Mouse (Mus musculus) forebrain, embryonic 16.5 days (tissue): ENCODE results near the gene 1700056E22Rik. TPM values are rescaled to one million over a fixed set of nuclear protein-coding genes. Genes with fewer than 3 reads are reported as not detected.
A peak's percentile ranks its signal among the peaks of the same experiment; 100 is the strongest.

Experiments
- ATAC-seq: fragments of 200-750 bp; cut with Nextera tagmentation; 2 replicates; pipeline ENCODE4 v1.8.0; 2017; ENCODE audit warnings: mild to moderate bottlenecking, moderate library complexity
- H3K27ac ChIP-seq: fragments of 300-500 bp; sonication (generic); 2 replicates; pipeline ENCODE4 v1.5.1; 2014; ENCODE audit warnings: low read length, control low read depth
- H3K27me3 ChIP-seq: fragments of 300-500 bp; sonication (generic); replicated peaks from 2 replicates; pipeline ENCODE4 v1.6.1; 2014; ENCODE audit warnings: low read length; ENCODE audit not compliant: control insufficient read depth, insufficient read depth
- H3K36me3 ChIP-seq: fragments of 300-500 bp; sonication (generic); 2 replicates; pipeline ENCODE4 v1.6.1; 2014; ENCODE audit not compliant: control insufficient read depth, insufficient read depth
- H3K4me1 ChIP-seq: fragments of 300-500 bp; sonication (generic); replicated peaks from 2 replicates; pipeline ENCODE4 v1.6.1; 2014; ENCODE audit warnings: low read length; ENCODE audit not compliant: control insufficient read depth, insufficient read depth
- H3K4me2 ChIP-seq: fragments of 300-500 bp; sonication (generic); 2 replicates; pipeline ENCODE4 v1.6.1; 2014; ENCODE audit warnings: mild to moderate bottlenecking, low read length, control low read depth
- H3K4me3 ChIP-seq: fragments of 300-500 bp; sonication (generic); replicated peaks from 2 replicates; pipeline ENCODE4 v1.5.1; 2014; ENCODE audit warnings: mild to moderate bottlenecking, low read length, control low read depth
- H3K9ac ChIP-seq: fragments of 300-500 bp; sonication (generic); replicated peaks from 2 replicates; pipeline ENCODE4 v1.6.1; 2014; ENCODE audit warnings: low read depth, low read length, control low read depth
- H3K9me3 ChIP-seq: fragments of 300-500 bp; sonication (generic); 2 replicates; pipeline ENCODE4 v1.6.1; 2016; ENCODE audit warnings: low read length; ENCODE audit not compliant: control insufficient read depth
- WGBS: fragments of 180-500 bp; shearing (Covaris S2); extraction: QIAGEN DNeasy Blood & Tissue Kit; methylation state at CpG from one replicate; pipeline ENCODE4 v1.1.7; 2014; 5-methylcytosine and 5-hydroxymethylcytosine counted together
- polyA plus RNA-seq: library from polyadenylated mRNA; unstranded; fragments of >200 nt; fragmentation: Nextera tagmentation; extraction: Ambion mirVana; gene quantifications from 2 replicates; pipeline ENCODE4 v1.2.1, GENCODE M21; 2015

1700056E22Rik gene
- polyA plus RNA-seq, 1 experiment from 2014 or later, result 0.73 TPM

- 55% methylated on average over 9 of the region's 9 CpGs for WGBS
- Histone ChIP-seq H3K4me1 (peaks cover 11% of the 10 kb centered on the region), H3K36me3 (no peaks in the 10 kb centered on the region), H3K9ac (no peak overlapping the region), H3K27me3 (no peaks in the 10 kb centered on the region), H3K27ac (no peak overlapping the region), H3K4me3 (no peak overlapping the region), H3K4me2 (no peak overlapping the region), H3K9me3 (no peaks in the 10 kb centered on the region)
- ATAC-seq, result 0 out of 2 replicates have a peak, but pooled peaks have one; percentile 40
These were observed 7.9 kb upstream of the 1700056E22Rik start for GRCm38 (mm10) chr1:184041778-184042573.

- WGBS, result 71% methylated on average over 1 of the region's 1 CpGs
These were observed 6.8 kb upstream of the 1700056E22Rik start for GRCm38 (mm10) chr1:184040906-184041305.

GRCm38 (mm10) chr1:184040181-184040580 lies 6.1 kb upstream of the 1700056E22Rik start:
- ATAC-seq, result no peak
- H3K36me3 ChIP-seq, result no peaks in the 10 kb centered on the region
- no peak overlapping the region for H3K4me3 ChIP-seq
- no peak overlapping the region for H3K27ac ChIP-seq
- no peak overlapping the region for H3K4me2 ChIP-seq
- 83% methylated on average over 11 of the region's 11 CpGs for WGBS
- H3K9ac ChIP-seq, result no peak overlapping the region
- H3K4me1 ChIP-seq, result peaks cover 20% of the 10 kb centered on the region
- no peaks in the 10 kb centered on the region for H3K27me3 ChIP-seq
- no peaks in the 10 kb centered on the region for H3K9me3 ChIP-seq

More at GRCm38 (mm10) chr1:184040906-184041305, 6.8 kb upstream of the 1700056E22Rik start:
- H3K27ac ChIP-seq, result no peak overlapping the region
- no peak overlapping the region for H3K4me3 ChIP-seq
- H3K27me3 ChIP-seq, result no peaks in the 10 kb centered on the region
- peaks cover 14% of the 10 kb centered on the region for H3K4me1 ChIP-seq
- H3K9ac ChIP-seq, result 0 out of 2 replicates have a peak overlapping the region, but pooled peaks have one; percentile 27
- H3K36me3 ChIP-seq, result no peaks in the 10 kb centered on the region
- ATAC-seq, result no peak
- no peak overlapping the region for H3K4me2 ChIP-seq
- H3K9me3 ChIP-seq, result no peaks in the 10 kb centered on the region

DNA sequence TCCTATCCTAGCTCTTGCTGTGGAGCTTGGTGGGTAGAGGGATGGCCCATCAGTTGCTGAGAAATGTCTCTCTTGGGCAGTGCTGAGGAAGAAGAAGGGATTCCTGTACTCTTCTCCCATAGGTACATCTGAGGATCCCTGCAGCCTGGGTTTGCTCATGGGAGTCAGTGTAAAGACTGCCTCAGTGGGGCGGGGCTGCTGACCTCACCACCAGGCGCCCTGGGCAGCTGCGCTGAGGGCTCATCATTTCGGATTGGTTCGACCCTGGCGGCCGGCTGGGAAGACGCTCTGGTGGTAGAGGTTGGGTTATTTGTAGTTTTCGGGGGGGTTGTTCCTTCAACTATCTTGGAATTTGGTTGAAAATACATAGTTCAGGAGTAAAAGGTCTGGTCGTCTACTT lies 5.2 kb upstream of the 1700056E22Rik start:
- no peak overlapping the region for H3K27ac ChIP-seq
- H3K9me3 ChIP-seq, result no peaks in the 10 kb centered on the region
- ATAC-seq, result no peak
- H3K27me3 ChIP-seq, result no peaks in the 10 kb centered on the region
- 94% methylated on average over 10 of the region's 10 CpGs for whole genome bisulfite sequencing
- no peak overlapping the region for H3K9ac ChIP-seq
- H3K4me2 ChIP-seq, result no peak overlapping the region
- H3K4me1 ChIP-seq, result peaks cover 20% of the 10 kb centered on the region
- H3K4me3 ChIP-seq, result no peak overlapping the region
- no peaks in the 10 kb centered on the region for H3K36me3 ChIP-seq

DNA sequence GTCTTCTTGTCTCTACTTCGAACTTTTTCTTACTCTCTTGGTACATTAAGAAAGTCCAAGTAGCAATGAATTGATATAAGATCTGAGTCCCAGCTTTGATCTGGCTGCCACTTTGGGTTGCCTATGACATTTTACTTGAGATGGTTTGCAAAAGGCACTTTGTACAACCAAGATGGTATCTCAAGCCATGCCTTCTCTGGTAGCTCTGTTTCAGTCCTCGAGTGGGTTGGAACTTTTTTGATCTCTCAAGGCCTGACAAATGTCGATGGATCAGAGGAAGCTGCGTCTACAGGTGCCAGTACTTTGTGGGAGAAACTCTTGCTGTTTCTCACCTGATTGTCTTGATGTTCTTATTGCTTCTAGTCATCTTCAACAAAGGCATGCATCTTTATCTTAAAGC lies 3.7 kb upstream of the 1700056E22Rik start:
- ATAC-seq, result no peak
- H3K27ac ChIP-seq, result no peak overlapping the region
- no peaks in the 10 kb centered on the region for H3K36me3 ChIP-seq
- 91% methylated on average over 4 of the region's 4 CpGs for WGBS
- H3K4me1 ChIP-seq, result peaks cover 26% of the 10 kb centered on the region
- H3K4me2 ChIP-seq, result no peak overlapping the region
- no peaks in the 10 kb centered on the region for H3K27me3 ChIP-seq
- H3K9me3 ChIP-seq, result no peaks in the 10 kb centered on the region
- H3K9ac ChIP-seq, result no peak overlapping the region
- no peak overlapping the region for H3K4me3 ChIP-seq

DNA sequence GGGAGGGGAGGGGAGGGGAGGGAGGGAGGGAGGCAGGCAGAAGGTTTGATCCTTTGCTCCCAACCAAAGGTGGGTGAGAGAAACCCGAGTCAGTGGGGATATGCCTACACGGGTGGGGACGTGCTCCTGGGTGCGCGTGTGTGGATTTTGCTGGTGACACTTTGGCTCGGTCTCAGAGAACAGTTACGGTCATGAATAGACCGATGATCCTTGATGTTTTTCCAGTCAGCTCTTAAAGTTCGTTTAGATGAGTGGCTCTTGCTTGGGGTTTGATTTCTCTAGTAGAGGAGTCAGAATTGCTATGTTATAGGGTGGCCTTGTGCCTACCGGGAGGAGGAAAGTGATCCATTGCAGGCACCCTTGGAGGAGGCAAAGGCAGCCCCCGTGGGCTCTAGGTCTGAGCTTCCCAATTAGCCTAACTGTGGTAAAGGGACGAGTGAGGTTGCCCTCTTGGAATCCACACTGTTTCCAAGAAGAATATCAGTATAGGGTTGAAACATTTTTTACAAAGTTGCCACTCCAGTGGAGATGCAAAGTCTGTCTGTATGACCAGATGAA lies 1.3 kb upstream of the 1700056E22Rik start:
- Histone ChIP-seq H3K4me2 (peak overlapping the region; percentile 91), H3K4me1 (peaks cover 23% of the 10 kb centered on the region), H3K4me3 (peak overlapping the region; percentile 72), H3K27ac (no peak overlapping the region), H3K9me3 (no peaks in the 10 kb centered on the region), H3K9ac (peak overlapping the region; percentile 16), H3K27me3 (no peaks in the 10 kb centered on the region), H3K36me3 (no peaks in the 10 kb centered on the region)
- 3% methylated on average over 12 of the region's 12 CpGs for WGBS
- ATAC-seq, result no peak

DNA sequence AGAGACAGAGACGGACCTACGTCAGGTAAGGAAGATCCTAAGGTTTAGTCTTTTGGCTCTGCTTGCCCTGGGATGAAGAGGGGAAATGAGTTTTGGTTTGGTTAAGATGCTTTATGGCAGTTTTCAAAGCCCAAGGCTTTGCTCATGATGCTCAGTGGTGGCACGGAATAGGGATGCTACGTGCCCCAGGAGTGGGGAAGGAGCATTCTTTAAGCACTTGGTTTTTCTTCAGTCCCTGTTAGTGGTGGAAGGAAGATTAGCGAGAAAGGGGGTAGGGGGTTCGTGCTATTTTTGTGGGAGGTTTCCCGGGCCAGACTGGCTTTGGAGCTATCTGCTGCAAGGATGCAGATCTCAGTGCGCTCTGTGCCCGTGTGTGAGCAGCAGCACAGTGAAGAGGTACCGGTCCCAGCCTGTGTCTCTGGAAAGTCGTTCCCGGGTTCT lies 660 bp upstream of the 1700056E22Rik start:
- H3K27ac ChIP-seq, result peak overlapping the region; percentile 19; the same call in 1 of the 2 replicates
- H3K4me2 ChIP-seq, result peak overlapping the region; percentile 91
- H3K9me3 ChIP-seq, result no peaks in the 10 kb centered on the region
- no peaks in the 10 kb centered on the region for H3K36me3 ChIP-seq
- peaks cover 23% of the 10 kb centered on the region for H3K4me1 ChIP-seq
- H3K9ac ChIP-seq, result peak overlapping the region; percentile 49
- 0 out of 2 replicates have a peak, but pooled peaks have one; percentile 3 for ATAC-seq
- WGBS, result 0% methylated on average over 12 of the region's 12 CpGs
- no peaks in the 10 kb centered on the region for H3K27me3 ChIP-seq
- peak overlapping the region; percentile 72 for H3K4me3 ChIP-seq

DNA sequence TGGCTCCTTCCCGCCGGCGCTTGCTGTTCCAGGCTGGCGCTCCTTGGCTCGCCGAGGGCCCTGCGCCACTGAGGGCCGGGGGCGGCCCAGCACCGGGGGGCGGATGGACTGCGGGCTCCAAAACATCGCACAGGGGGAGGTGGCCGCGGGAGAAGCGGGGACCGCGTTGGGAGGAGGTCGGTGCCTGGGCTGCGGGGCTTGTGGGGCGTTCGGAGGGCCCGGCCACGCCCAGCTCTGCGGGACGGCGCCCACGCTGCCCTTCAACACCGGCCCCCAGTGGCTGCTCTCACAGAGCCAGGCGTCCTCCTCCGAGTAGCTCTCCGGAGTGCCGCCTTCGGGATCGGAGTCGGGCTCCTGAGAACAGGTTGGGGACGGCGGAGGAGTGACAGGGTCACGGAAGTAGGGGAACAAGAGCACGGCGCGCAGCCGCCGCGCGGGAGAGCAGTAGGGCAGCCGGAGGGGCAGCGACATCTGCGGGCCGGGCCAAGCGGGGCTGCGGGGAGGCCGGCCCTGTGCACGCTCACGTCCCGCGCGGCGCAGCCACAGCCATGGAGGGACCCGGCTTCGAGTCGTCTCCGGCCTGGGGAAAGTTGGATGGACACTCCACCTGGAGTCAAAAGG lies 601 bp downstream of the 1700056E22Rik start:
- WGBS, result under 1% methylated on average over 61 of the region's 63 CpGs
- Histone ChIP-seq H3K4me3 (peak overlapping the region; percentile 72), H3K4me2 (peak overlapping the region; percentile 91), H3K4me1 (peaks cover 23% of the 10 kb centered on the region), H3K27ac (peak overlapping the region; percentile 88), H3K9me3 (no peaks in the 10 kb centered on the region), H3K9ac (peak overlapping the region; percentile 80), H3K27me3 (no peaks in the 10 kb centered on the region), H3K36me3 (no peaks in the 10 kb centered on the region)
- ATAC-seq, result peak; percentile 69

DNA sequence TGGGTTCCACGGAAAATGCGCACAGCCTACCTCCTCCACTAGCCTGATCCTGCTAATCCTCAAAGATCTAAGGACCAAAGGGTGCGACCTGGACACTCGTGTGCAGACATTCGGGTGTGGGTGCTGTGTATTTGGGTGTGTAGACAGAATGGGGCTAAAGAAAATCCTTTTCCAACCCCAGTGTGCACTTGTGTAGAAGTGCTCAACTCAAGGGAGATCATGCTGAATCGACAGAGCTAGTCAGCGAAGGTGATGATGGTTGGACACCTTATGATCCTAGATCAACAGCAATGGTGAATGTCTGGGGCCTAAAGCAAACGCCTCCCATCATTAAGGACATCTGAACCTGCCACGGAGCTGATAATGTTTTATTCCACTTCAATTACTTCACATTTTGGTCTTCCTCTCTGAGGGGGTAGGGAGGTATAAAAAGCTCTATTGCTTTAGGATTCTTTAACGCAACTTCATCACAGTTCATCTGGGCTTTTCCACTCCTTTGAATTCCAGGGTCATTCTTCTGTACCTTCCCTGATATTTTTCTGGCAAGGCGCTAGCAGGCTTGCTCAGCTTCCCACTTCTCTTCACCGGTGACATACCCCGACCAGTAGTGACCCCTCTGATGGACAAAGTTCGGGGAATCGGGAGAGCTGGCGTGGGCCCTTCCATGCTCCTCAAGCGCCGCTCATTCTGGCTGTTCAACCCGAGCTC lies 1.3 kb downstream of the 1700056E22Rik start:
- Histone ChIP-seq H3K4me2 (peak overlapping the region; percentile 91), H3K9ac (peak overlapping the region; percentile 80), H3K27me3 (no peaks in the 10 kb centered on the region), H3K4me1 (peaks cover 23% of the 10 kb centered on the region), H3K36me3 (no peaks in the 10 kb centered on the region), H3K9me3 (no peaks in the 10 kb centered on the region), H3K4me3 (peak overlapping the region; percentile 72), H3K27ac (peak overlapping the region; percentile 88)
- 18% methylated on average over 19 of the region's 19 CpGs for WGBS
- ATAC-seq, result no peak
